Mouse (Mus musculus) midbrain, embryonic 14.5 days (tissue): Measurements from ENCODE around the gene Ppia. TPM values are rescaled to one million over a fixed set of nuclear protein-coding genes. Genes with fewer than 3 reads are reported as not detected.
A peak's percentile ranks its signal among the peaks of the same experiment; 100 is the strongest.
"Not testable (repeated sequence)": the region's sequence is repeated elsewhere in the genome, so short reads cannot be mapped to it uniquely, and the experiment has no call there.

ENCODE experiments used
- ATAC-seq: fragments of 200-750 bp; cut with Nextera tagmentation; 2 replicates; pipeline ENCODE4 v1.8.0; 2017; ENCODE audit warnings: moderate number of reproducible peaks, moderate library complexity; ENCODE audit not compliant: low FRiP score, low TSS enrichment
- DNase-seq: peaks from one replicate; pipeline ENCODE4 v3.0.0-alpha.2; 2015
- H3K27ac ChIP-seq: fragments of 300-500 bp; sonication (generic); replicated peaks from 2 replicates; pipeline ENCODE4 v1.5.1; 2014; ENCODE audit warnings: mild to moderate bottlenecking, low read depth, low read length, moderate library complexity
- H3K27me3 ChIP-seq: fragments of 300-500 bp; sonication (generic); 2 replicates; pipeline ENCODE4 v1.6.1; 2014; ENCODE audit warnings: low read length, control low read depth, mixed read lengths; ENCODE audit not compliant: control insufficient read depth, insufficient read depth
- H3K36me3 ChIP-seq: fragments of 300-500 bp; sonication (generic); 2 replicates; pipeline ENCODE4 v1.6.1; 2014; ENCODE audit warnings: low read length, control low read depth; ENCODE audit not compliant: control insufficient read depth, insufficient read depth
- H3K4me1 ChIP-seq: fragments of 300-500 bp; sonication (generic); 2 replicates; pipeline ENCODE4 v1.6.1; 2014; ENCODE audit warnings: mild to moderate bottlenecking, antibody characterized with exemption, low read length, control low read depth; ENCODE audit not compliant: control insufficient read depth, insufficient read depth
- H3K4me2 ChIP-seq: fragments of 300-500 bp; sonication (generic); 2 replicates; pipeline ENCODE4 v1.6.1; 2014; ENCODE audit warnings: mild to moderate bottlenecking, low read length, moderate library complexity
- H3K4me3 ChIP-seq: fragments of 300-500 bp; sonication (generic); replicated peaks from 2 replicates; pipeline ENCODE4 v1.5.1; 2014; ENCODE audit warnings: low read depth, low read length
- H3K9ac ChIP-seq: fragments of 300-500 bp; sonication (generic); replicated peaks from 2 replicates; pipeline ENCODE4 v1.6.1; 2014; ENCODE audit warnings: mild to moderate bottlenecking, low read length, moderate library complexity
- H3K9me3 ChIP-seq: fragments of 300-500 bp; sonication (generic); 2 replicates; pipeline ENCODE4 v1.6.1; 2016; ENCODE audit warnings: low read length, control low read depth, mixed read lengths; ENCODE audit not compliant: control insufficient read depth
- WGBS: fragments of 180-500 bp; shearing (Covaris S2); extraction: QIAGEN DNeasy Blood & Tissue Kit; methylation state at CpG from one replicate; pipeline ENCODE4 v1.1.7; 2014; 5-methylcytosine and 5-hydroxymethylcytosine counted together
- polyA plus RNA-seq: library from polyadenylated mRNA; unstranded; fragments of >200 nt; fragmentation: Nextera tagmentation; extraction: Ambion mirVana; gene quantifications from 2 replicates; pipeline ENCODE4 v1.2.1, GENCODE M21; 2014

Ppia gene
- polyA plus RNA-seq, 1 experiment from 2014 or later = 3,781 TPM

DNA sequence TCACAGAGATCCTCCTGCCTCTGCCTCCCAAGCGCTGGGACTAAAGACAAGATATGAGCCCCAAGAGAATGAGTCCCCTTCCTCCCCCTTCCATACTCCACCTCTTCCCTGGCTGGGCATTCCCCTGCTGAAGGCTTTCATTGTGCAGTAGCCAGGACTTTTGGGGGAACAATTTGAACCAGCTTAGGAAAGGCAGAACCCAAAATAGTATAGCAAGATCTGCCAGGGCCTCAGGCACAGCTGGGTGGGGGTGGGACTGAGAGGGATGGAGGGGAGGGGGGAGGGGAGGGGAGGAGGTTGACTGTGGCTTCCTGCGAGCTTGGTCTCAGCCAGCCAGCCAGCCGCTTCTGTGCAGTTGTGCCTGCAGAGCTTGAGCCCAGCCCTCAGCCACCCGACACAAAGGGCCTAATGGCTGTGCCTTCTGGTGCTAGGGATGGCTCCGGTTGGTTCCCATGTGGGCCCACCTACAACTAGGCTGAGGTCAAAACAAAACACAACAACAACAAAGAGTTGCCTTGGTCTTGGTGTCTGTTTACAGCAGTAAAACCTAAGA is 5.1 kb upstream of the Ppia start:
- H3K4me2 ChIP-seq = no peak overlapping the region
- no peak overlapping the region for H3K27ac ChIP-seq
- no peak for ATAC-seq
- H3K27me3 ChIP-seq = no peaks in the 10 kb centered on the region
- no peaks in the 10 kb centered on the region for H3K9me3 ChIP-seq
- peaks cover 13% of the 10 kb centered on the region for H3K36me3 ChIP-seq
- no peak for DNase-seq
- no peak overlapping the region for H3K9ac ChIP-seq
- peaks cover 4% of the 10 kb centered on the region for H3K4me1 ChIP-seq
- WGBS = 48% methylated on average over 5 of the region's 5 CpGs
- no peak overlapping the region for H3K4me3 ChIP-seq

- H3K9ac ChIP-seq, H3K36me3 ChIP-seq, H3K4me2 ChIP-seq, ATAC-seq, DNase-seq, H3K9me3 ChIP-seq, H3K27me3 ChIP-seq, H3K27ac ChIP-seq, H3K4me3 ChIP-seq, H3K4me1 ChIP-seq: not testable (repeated sequence)
- 91% methylated on average over 5 of the region's 5 CpGs for WGBS
These were observed 4.5 kb upstream of the Ppia start for GRCm38 (mm10) chr11:6410755-6411154.

DNA sequence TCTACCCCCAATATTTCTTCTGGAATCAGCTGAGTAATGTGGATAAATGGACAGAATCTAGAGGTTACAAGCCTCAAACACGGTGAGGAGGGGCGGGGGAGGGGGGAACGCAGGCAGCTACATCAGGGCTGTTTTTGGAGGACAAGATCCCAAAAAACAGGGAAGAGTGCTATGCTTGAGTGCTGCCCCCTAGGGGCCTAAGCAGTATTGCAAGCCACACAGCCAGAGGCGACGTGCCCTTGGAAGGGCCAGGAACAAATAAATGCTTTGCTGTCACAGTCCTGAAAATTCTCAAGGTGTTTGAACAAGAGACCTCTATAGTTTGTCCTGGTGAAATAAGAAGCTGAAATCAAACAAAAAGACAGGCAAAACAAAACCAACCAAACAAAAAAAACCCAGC is 3.6 kb upstream of the Ppia start:
- ATAC-seq = no peak
- 2% methylated on average over 5 of the region's 5 CpGs for WGBS
- peaks cover 6% of the 10 kb centered on the region for H3K4me1 ChIP-seq

DNA sequence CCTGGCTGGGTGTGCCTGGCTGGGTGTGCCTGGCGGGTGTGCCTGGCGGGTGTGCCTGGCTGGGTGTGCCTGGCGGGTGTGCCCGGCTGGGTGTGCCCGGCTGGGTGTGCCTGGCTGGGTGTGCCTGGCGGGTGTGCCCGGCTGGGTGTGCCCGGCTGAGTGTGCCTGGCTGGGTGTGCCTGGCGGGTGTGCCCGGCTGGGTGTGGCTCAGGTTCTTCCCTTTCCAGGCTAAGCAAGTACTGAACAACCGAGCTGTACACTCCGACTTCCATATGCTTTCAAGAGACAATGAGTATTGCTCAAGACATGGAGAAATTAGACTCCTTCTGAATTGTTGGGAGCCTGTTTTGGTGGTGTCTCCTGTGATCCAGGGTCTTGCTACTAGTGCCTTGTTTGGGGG is 2.0 kb upstream of the Ppia start:
- no peak for ATAC-seq
- H3K36me3 ChIP-seq = peaks cover 7% of the 10 kb centered on the region
- no peak overlapping the region for H3K4me3 ChIP-seq
- H3K9ac ChIP-seq = no peak overlapping the region
- no peak overlapping the region for H3K27ac ChIP-seq
- no peak for DNase-seq
- WGBS = 97% methylated on average over 12 of the region's 12 CpGs
- H3K27me3 ChIP-seq = no peaks in the 10 kb centered on the region
- H3K4me1 ChIP-seq = peaks cover 16% of the 10 kb centered on the region
- no peaks in the 10 kb centered on the region for H3K9me3 ChIP-seq
- no peak overlapping the region for H3K4me2 ChIP-seq

More for the DNA sequence above, 3.6 kb upstream of the Ppia start:
- no peaks in the 10 kb centered on the region for H3K27me3 ChIP-seq
- H3K4me2 ChIP-seq = no peak overlapping the region
- H3K36me3 ChIP-seq = no peaks in the 10 kb centered on the region
- H3K9me3 ChIP-seq = no peaks in the 10 kb centered on the region
- H3K4me3 ChIP-seq = no peak overlapping the region
- no peak overlapping the region for H3K27ac ChIP-seq
- DNase-seq = peak; percentile 85
- no peak overlapping the region for H3K9ac ChIP-seq

DNA sequence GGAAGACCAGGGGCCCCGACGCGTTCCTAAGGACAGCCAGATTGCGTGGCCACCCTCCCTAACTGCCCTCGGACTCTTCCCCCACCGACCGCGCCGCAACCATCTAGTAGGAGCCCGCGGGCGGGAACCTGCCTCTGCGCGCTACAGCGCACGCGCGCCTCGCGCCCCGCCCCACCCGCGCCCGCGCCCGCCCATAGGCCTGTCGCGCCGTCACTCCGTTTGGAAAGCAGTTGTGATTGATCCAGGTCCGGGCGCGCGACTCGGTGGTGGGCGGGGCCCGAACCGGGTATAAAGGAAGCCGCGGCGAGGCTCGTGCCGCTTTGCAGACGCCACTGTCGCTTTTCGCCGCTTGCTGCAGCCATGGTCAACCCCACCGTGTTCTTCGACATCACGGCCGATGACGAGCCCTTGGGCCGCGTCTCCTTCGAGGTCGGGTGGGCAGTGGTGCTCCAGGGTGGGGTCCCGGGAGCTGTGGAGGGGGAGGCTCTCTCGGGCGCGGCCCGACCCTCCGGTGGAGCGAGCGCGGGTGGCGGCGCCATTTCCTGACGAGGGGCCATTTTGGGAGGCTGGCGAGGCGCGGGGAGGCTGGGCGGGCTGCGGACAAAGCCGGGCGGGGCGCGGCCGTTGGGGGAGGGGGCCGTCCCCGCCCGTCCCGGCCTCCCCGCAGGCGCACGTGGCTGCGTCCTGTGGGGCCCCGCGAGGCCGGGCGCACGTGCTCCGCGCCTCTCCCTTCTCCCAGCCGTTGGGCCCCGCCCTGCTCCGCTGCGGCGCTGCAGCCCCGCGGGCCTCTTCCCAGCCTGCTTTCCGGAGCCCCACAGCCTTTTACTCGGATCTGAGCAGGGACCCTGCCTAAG is 535 bp downstream of the Ppia start:
- H3K9ac ChIP-seq = peak overlapping the region; percentile 94
- H3K27me3 ChIP-seq = no peaks in the 10 kb centered on the region
- H3K4me1 ChIP-seq = peaks cover 16% of the 10 kb centered on the region
- WGBS = under 1% methylated on average over 100 of the region's 102 CpGs
- peak overlapping the region; percentile 76 for H3K4me2 ChIP-seq
- ATAC-seq = peak; percentile 96
- H3K9me3 ChIP-seq = no peaks in the 10 kb centered on the region
- peak; percentile 98 for DNase-seq
- peak overlapping the region; percentile 96 for H3K4me3 ChIP-seq
- H3K36me3 ChIP-seq = peaks cover 31% of the 10 kb centered on the region
- H3K27ac ChIP-seq = peak overlapping the region; percentile 96

GRCm38 (mm10) chr11:6416405-6417034 is 1.3 kb downstream of the Ppia start:
- peak overlapping the region; percentile 94 for H3K9ac ChIP-seq
- peak overlapping the region; percentile 96 for H3K27ac ChIP-seq
- H3K4me2 ChIP-seq = peak overlapping the region; percentile 68
- peaks cover 36% of the 10 kb centered on the region for H3K36me3 ChIP-seq
- H3K9me3 ChIP-seq = no peaks in the 10 kb centered on the region
- DNase-seq = peak; percentile 84
- WGBS = 1% methylated on average over 30 of the region's 30 CpGs
- H3K4me3 ChIP-seq = peak overlapping the region; percentile 96
- peaks cover 16% of the 10 kb centered on the region for H3K4me1 ChIP-seq
- ATAC-seq = peak; percentile 51
- H3K27me3 ChIP-seq = no peaks in the 10 kb centered on the region

- H3K4me1 ChIP-seq = peaks cover 16% of the 10 kb centered on the region
- 0 out of 2 replicates have a peak overlapping the region, but pooled peaks have one; percentile 22 for H3K27ac ChIP-seq
These were observed 1.8 kb downstream of the Ppia start for GRCm38 (mm10) chr11:6417069-6417468.

DNA sequence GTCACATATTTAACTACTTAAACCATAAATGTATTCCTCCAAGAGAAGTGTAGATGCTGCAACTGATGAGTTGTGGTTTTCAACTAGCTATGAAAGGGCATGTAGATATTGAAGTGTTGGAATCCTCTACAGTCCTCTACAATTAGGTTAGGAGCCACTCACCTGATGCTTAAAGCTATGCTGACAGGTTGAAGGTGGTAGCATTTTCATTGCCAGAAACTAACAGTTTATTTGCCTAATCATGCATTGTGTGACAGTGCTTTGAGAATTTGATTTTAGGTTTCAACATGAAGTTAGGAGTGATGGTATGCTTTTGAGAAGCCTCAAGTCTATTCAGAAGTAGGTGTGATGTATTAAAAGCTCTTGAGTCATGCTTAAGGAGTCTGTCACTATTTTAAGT is 2.2 kb downstream of the Ppia start:
- Histone ChIP-seq H3K9me3 (no peaks in the 10 kb centered on the region), H3K27me3 (no peaks in the 10 kb centered on the region)
- ATAC-seq = no peak

More at GRCm38 (mm10) chr11:6417069-6417468, 1.8 kb downstream of the Ppia start:
- 43% methylated on average over 2 of the region's 2 CpGs for WGBS
- Histone ChIP-seq H3K36me3 (peaks cover 41% of the 10 kb centered on the region), H3K27me3 (no peaks in the 10 kb centered on the region), H3K4me2 (peak overlapping the region; percentile 68), H3K4me3 (peak overlapping the region; percentile 96), H3K9me3 (no peaks in the 10 kb centered on the region), H3K9ac (peak overlapping the region; percentile 94; the same call in 1 of the 2 replicates)
- ATAC-seq (no peak), DNase-seq (no peak)

More for the DNA sequence above, 2.2 kb downstream of the Ppia start:
- peaks cover 16% of the 10 kb centered on the region for H3K4me1 ChIP-seq
- peak overlapping the region; percentile 96 for H3K4me3 ChIP-seq
- DNase-seq = no peak
- H3K9ac ChIP-seq = 0 out of 2 replicates have a peak overlapping the region, but pooled peaks have one; percentile 94
- peaks cover 45% of the 10 kb centered on the region for H3K36me3 ChIP-seq
- H3K4me2 ChIP-seq = peak overlapping the region; percentile 68
- no peak overlapping the region for H3K27ac ChIP-seq
